Mouse (Mus musculus) hematopoietic multipotent progenitor cell, adult 10-12 weeks (in vitro differentiated cells): Measurements from ENCODE around the gene Zfp977. TPM values are rescaled to one million over a fixed set of nuclear protein-coding genes. Genes with fewer than 3 reads are reported as not detected.

Experiments
- polyA plus RNA-seq: library from polyadenylated mRNA; stranded (reverse); fragments of >175 nt; gene quantifications from 2 replicates; pipeline ENCODE4 v1.2.3, GENCODE M21; 2012; ENCODE audit warnings: low replicate concordance

Zfp977 gene
- not detected in 2 replicates for polyA plus RNA-seq

GRCm38 (mm10) chr7:42592413-42592812 lies at the start of gene Zfp977:
Zfp977 (minus strand) TSS chr7:42592547.

GRCm38 (mm10) chr7:42578488-42578887 lies 13.9 kb downstream of the Zfp977 start, which contains the start of gene Gm21028:
Gm21028 (minus strand) TSS chr7:42578588.

Other genes with a start within 250 kb of the Zfp977 start
- gene 4933421I07Rik, start 144.4 kb downstream of the Zfp977 start, polyA plus RNA-seq = not detected in 2 replicates
- gene Zfp141, start 86.8 kb downstream of the Zfp977 start, polyA plus RNA-seq = 0.79 and 1.3 TPM in 2 replicates
- gene Gm21028, start 14.0 kb downstream of the Zfp977 start, polyA plus RNA-seq = not detected in 2 replicates
- 0.15 TPM in 1 of 2 replicates, not detected in the other for gene Zfp976, start 50.0 kb upstream of the Zfp977 start, polyA plus RNA-seq
- 0.04 and 0.31 TPM in 2 replicates for gene Zfp975, start 100.2 kb upstream of the Zfp977 start, polyA plus RNA-seq
- not detected in 2 replicates for gene Gm17067, start 134.5 kb upstream of the Zfp977 start, polyA plus RNA-seq
- not detected in 2 replicates for gene Vmn2r62, start 201.0 kb upstream of the Zfp977 start, polyA plus RNA-seq